Mouse (Mus musculus): ENCODE data around the gene Atg4b. TPM values are rescaled to one million over a fixed set of nuclear protein-coding genes. Genes with fewer than 3 reads are reported as not detected.
"Not testable (repeated sequence)": the region's sequence is repeated elsewhere in the genome, so short reads cannot be mapped to it uniquely, and the experiment has no call there.

Atg4b gene
- total RNA-seq, 2 experiments from 2014 or later = 48.0 to 51.4 TPM

- DNase-seq = no peak
Observed at GRCm38 (mm10) chr1:93756154-93756553, 4.9 kb downstream of the Atg4b start.

- no peak for DNase-seq
Observed at GRCm38 (mm10) chr1:93760076-93760475, 8.8 kb downstream of the Atg4b start.

- DNase-seq = not testable (repeated sequence)
Observed at GRCm38 (mm10) chr1:93763531-93763930, 12.2 kb downstream of the Atg4b start.

GRCm38 (mm10) chr1:93764871-93765591, 13.7 kb downstream of the Atg4b start:
- DNase-seq = no peak

- no peak for DNase-seq
Observed at GRCm38 (mm10) chr1:93767600-93767999, 16.3 kb downstream of the Atg4b start.

- no peak for DNase-seq
Observed at GRCm38 (mm10) chr1:93769901-93770300, 18.6 kb downstream of the Atg4b start.

- no peak for DNase-seq
Observed at GRCm38 (mm10) chr1:93776686-93777085, 25.4 kb downstream of the Atg4b start.

- no peak for DNase-seq
Observed at GRCm38 (mm10) chr1:93786912-93787311, 35.6 kb downstream of the Atg4b start.

GRCm38 (mm10) chr1:93794526-93794925, 43.2 kb downstream of the Atg4b start:
- DNase-seq = no peak

GRCm38 (mm10) chr1:93795886-93796285, 44.6 kb downstream of the Atg4b start:
- DNase-seq = no peak

GRCm38 (mm10) chr1:93800670-93801503, 49.6 kb downstream of the Atg4b start:
- no peak for DNase-seq

- DNase-seq = peak; percentile 93
Observed at GRCm38 (mm10) chr1:93801741-93802238, 50.5 kb downstream of the Atg4b start, which contains the start of gene Dtymk. Gene Dtymk, minus strand, starts transcription at chr1:93801934.

GRCm38 (mm10) chr1:93802771-93803170, 51.5 kb downstream of the Atg4b start:
- DNase-seq = no peak

GRCm38 (mm10) chr1:93803556-93804507, 52.5 kb downstream of the Atg4b start, which contains the start of gene Ing5:
Gene Ing5, plus strand, starts transcription at chr1:93803965.
- peak; percentile 100 for DNase-seq

- DNase-seq = no peak
Observed at GRCm38 (mm10) chr1:93804818-93805217, 53.5 kb downstream of the Atg4b start.

- no peak for DNase-seq
Observed at GRCm38 (mm10) chr1:93805221-93805951, 54.1 kb downstream of the Atg4b start.

- no peak for DNase-seq
Observed at GRCm38 (mm10) chr1:93808871-93809270, 57.6 kb downstream of the Atg4b start.

GRCm38 (mm10) chr1:93810011-93810410, 58.7 kb downstream of the Atg4b start:
- DNase-seq = no peak

GRCm38 (mm10) chr1:93811495-93812039, 60.3 kb downstream of the Atg4b start:
- no peak for DNase-seq

- DNase-seq = no peak
Observed at GRCm38 (mm10) chr1:93817823-93818532, 66.7 kb downstream of the Atg4b start.

Data from heart, postnatal 4 days (tissue).